Mouse (Mus musculus) midbrain, embryonic 14.5 days (tissue): ENCODE data around the gene Arf6. TPM values are rescaled to one million over a fixed set of nuclear protein-coding genes. Genes with fewer than 3 reads are reported as not detected.
"Not testable (repeated sequence)": the region's sequence is repeated elsewhere in the genome, so short reads cannot be mapped to it uniquely, and the experiment has no call there.

Experiments used
- ATAC-seq: fragments of 200-750 bp; cut with Nextera tagmentation; 2 replicates; pipeline ENCODE4 v1.8.0; 2017; ENCODE audit warnings: moderate number of reproducible peaks, moderate library complexity; ENCODE audit not compliant: low FRiP score, low TSS enrichment
- DNase-seq: peaks from one replicate; pipeline ENCODE4 v3.0.0-alpha.2; 2015
- H3K27ac ChIP-seq: fragments of 300-500 bp; sonication (generic); replicated peaks from 2 replicates; pipeline ENCODE4 v1.5.1; 2014; ENCODE audit warnings: mild to moderate bottlenecking, low read depth, low read length, moderate library complexity
- H3K27me3 ChIP-seq: fragments of 300-500 bp; sonication (generic); 2 replicates; pipeline ENCODE4 v1.6.1; 2014; ENCODE audit warnings: low read length, control low read depth, mixed read lengths; ENCODE audit not compliant: control insufficient read depth, insufficient read depth
- H3K36me3 ChIP-seq: fragments of 300-500 bp; sonication (generic); 2 replicates; pipeline ENCODE4 v1.6.1; 2014; ENCODE audit warnings: low read length, control low read depth; ENCODE audit not compliant: control insufficient read depth, insufficient read depth
- H3K4me1 ChIP-seq: fragments of 300-500 bp; sonication (generic); 2 replicates; pipeline ENCODE4 v1.6.1; 2014; ENCODE audit warnings: mild to moderate bottlenecking, antibody characterized with exemption, low read length, control low read depth; ENCODE audit not compliant: control insufficient read depth, insufficient read depth
- H3K4me2 ChIP-seq: fragments of 300-500 bp; sonication (generic); 2 replicates; pipeline ENCODE4 v1.6.1; 2014; ENCODE audit warnings: mild to moderate bottlenecking, low read length, moderate library complexity
- H3K4me3 ChIP-seq: fragments of 300-500 bp; sonication (generic); replicated peaks from 2 replicates; pipeline ENCODE4 v1.5.1; 2014; ENCODE audit warnings: low read depth, low read length
- H3K9ac ChIP-seq: fragments of 300-500 bp; sonication (generic); replicated peaks from 2 replicates; pipeline ENCODE4 v1.6.1; 2014; ENCODE audit warnings: mild to moderate bottlenecking, low read length, moderate library complexity
- H3K9me3 ChIP-seq: fragments of 300-500 bp; sonication (generic); 2 replicates; pipeline ENCODE4 v1.6.1; 2016; ENCODE audit warnings: low read length, control low read depth, mixed read lengths; ENCODE audit not compliant: control insufficient read depth
- WGBS: fragments of 180-500 bp; shearing (Covaris S2); extraction: QIAGEN DNeasy Blood & Tissue Kit; methylation state at CpG from one replicate; pipeline ENCODE4 v1.1.7; 2014; 5-methylcytosine and 5-hydroxymethylcytosine counted together
- polyA plus RNA-seq: library from polyadenylated mRNA; unstranded; fragments of >200 nt; fragmentation: Nextera tagmentation; extraction: Ambion mirVana; gene quantifications from 2 replicates; pipeline ENCODE4 v1.2.1, GENCODE M21; 2014

Gene Arf6
- polyA plus RNA-seq, 1 experiment from 2014 or later = 34.5 TPM

DNA sequence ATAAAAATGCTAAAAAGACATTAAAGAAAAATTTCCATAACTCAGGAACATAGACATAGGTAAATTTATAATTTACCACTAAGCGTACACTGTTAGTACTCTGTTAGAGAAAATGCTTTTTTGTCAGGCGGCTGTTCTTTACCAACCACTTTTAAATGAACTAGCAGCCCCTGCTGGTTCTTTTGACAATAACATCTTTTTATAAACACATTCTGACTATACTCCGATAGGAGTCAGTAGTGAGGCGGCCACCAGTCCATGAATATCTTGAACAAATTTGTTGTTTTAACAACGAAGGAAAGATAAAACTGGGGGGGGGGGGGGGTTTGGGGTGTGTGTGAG is 11.3 kb upstream of the Arf6 start:
- WGBS = 19% methylated on average over 5 of the region's 5 CpGs
- H3K4me3 ChIP-seq = no peak overlapping the region
- no peak overlapping the region for H3K4me2 ChIP-seq
- ATAC-seq (no peak), DNase-seq (peak; percentile 81)
- no peaks in the 10 kb centered on the region for H3K36me3 ChIP-seq
- no peaks in the 10 kb centered on the region for H3K27me3 ChIP-seq
- H3K27ac ChIP-seq = no peak overlapping the region
- H3K9ac ChIP-seq = no peak overlapping the region
- H3K9me3 ChIP-seq = no peaks in the 10 kb centered on the region
- H3K4me1 ChIP-seq = no peaks in the 10 kb centered on the region; the same call in 1 of the 2 replicates

DNA sequence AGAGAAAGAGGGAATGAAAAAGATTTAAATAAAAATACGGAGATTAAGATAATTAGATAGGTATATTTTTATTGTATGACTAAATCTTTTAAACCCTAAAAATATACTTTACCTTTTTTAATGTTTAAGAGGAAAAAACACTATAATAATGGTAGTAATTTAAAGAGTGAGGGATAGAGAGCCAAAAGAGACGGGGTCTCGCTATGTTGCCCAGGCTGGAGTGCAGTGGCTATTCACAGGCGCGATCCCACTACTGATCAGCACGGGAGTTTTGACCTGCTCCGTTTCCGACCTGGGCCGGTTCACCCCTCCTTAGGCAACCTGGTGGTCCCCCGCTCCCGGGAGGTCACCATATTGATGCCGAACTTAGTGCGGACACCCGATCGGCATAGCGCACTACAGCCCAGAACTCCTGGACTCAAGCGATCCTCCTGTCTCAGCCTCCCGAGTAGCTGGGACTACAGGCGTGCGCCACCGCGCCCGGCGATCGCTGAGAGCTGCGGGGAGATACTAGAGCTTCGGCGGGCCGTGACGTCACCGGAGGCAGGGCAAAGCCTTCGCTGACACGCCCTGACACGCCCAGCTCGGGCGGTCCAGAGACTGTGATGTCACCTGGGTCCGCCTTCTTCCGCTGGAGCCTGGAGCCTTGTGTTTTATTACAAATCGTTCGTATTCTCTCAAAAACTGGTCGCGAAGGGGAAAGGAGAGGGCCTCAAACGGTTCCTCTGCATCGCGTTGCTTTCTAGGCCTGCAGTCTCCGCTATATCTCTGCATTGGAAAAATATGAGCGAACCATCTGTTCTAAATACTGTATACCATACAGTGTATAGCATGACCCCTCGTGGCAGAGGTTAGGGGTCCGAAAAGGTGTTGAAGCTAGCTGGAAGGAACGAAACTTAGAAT is 10.7 kb upstream of the Arf6 start:
- peak overlapping the region; percentile 50 for H3K9ac ChIP-seq
- not testable (repeated sequence) for H3K9me3 ChIP-seq, H3K36me3 ChIP-seq, H3K27me3 ChIP-seq, H3K4me1 ChIP-seq
- ATAC-seq (peak; percentile 95), DNase-seq (peak; percentile 98)
- under 1% methylated on average over 37 of the region's 50 CpGs for WGBS
- H3K27ac ChIP-seq = peak overlapping the region; percentile 85
- peak overlapping the region; percentile 48 for H3K4me3 ChIP-seq
- H3K4me2 ChIP-seq = peak overlapping the region; percentile 62

DNA sequence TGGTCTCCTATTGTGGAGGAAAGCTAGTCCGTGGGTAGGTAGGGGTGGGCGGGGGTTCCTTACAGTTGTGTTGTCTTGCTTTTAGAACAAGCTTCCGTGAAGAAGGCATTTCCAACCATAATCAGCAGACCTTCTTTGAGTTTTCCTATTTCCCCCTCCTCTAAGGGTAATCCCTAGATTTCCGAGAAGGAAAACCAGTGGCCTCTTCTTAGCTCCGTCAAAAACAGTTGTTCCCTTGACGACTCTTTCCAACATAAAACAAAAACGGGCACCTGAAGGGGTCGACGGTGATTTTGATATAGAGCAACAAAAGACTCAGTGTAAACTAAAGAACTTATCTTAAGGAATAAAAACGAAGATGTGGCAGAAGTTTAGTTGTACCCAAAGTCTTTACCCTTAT is 10.0 kb upstream of the Arf6 start:
- ATAC-seq = no peak
- 3% methylated on average over 10 of the region's 10 CpGs for WGBS
- Histone ChIP-seq H3K9ac (peak overlapping the region; percentile 50), H3K27ac (peak overlapping the region; percentile 85), H3K9me3 (no peaks in the 10 kb centered on the region), H3K4me3 (peak overlapping the region; percentile 48), H3K4me2 (peak overlapping the region; percentile 62), H3K4me1 (no peaks in the 10 kb centered on the region; the same call in 1 of the 2 replicates), H3K27me3 (no peaks in the 10 kb centered on the region), H3K36me3 (no peaks in the 10 kb centered on the region)
- no peak for DNase-seq

DNA sequence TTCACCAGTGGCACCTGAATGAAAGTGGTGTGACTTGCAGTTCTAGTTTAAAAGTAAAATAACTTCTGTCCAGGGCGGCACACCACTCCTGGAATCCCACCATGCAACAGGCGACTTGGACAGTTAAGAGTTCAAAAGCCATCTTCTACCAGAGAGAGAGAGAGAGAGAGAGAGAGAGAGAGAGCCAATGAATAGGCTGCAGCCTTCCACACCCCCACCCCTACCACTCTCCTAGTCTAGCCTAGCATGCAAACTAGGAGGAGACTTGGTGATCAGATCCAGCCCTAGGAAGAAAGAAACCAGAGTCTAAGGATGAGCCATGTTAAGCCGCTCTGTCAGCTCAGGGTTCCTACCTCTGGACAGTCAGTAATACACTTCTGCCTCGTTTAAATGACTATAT is 9.6 kb upstream of the Arf6 start:
- no peak for ATAC-seq
- Histone ChIP-seq H3K36me3 (no peaks in the 10 kb centered on the region), H3K4me2 (peak overlapping the region; percentile 62), H3K9ac (no peak overlapping the region), H3K27me3 (no peaks in the 10 kb centered on the region), H3K27ac (no peak overlapping the region), H3K9me3 (no peaks in the 10 kb centered on the region), H3K4me3 (no peak overlapping the region), H3K4me1 (no peaks in the 10 kb centered on the region; the same call in 1 of the 2 replicates)
- no peak for DNase-seq
- WGBS = 48% methylated on average over 4 of the region's 4 CpGs

DNA sequence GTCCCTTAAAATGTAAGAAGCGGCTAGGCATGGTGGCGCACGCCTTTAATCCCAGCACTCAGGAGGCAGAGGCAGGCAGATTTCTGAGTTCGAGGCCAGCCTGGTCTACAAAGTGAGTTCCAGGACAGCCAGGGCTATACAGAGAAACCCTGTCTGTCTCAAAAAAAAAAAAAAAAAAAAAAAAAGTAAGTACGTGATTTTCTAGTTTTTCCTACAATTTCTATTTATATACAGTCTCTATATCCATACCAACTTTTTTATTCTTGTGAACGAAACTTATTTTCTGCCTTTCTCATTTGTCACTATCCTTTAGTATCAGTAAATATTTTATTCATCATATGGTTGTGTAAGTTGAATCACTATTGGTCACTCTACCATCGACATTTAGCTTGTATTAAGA is 8.8 kb upstream of the Arf6 start:
- WGBS = 96% methylated on average over 7 of the region's 7 CpGs
- not testable (repeated sequence) for H3K27me3 ChIP-seq, H3K4me1 ChIP-seq, H3K9me3 ChIP-seq, H3K9ac ChIP-seq, ATAC-seq, DNase-seq, H3K27ac ChIP-seq, H3K4me3 ChIP-seq, H3K36me3 ChIP-seq, H3K4me2 ChIP-seq

DNA sequence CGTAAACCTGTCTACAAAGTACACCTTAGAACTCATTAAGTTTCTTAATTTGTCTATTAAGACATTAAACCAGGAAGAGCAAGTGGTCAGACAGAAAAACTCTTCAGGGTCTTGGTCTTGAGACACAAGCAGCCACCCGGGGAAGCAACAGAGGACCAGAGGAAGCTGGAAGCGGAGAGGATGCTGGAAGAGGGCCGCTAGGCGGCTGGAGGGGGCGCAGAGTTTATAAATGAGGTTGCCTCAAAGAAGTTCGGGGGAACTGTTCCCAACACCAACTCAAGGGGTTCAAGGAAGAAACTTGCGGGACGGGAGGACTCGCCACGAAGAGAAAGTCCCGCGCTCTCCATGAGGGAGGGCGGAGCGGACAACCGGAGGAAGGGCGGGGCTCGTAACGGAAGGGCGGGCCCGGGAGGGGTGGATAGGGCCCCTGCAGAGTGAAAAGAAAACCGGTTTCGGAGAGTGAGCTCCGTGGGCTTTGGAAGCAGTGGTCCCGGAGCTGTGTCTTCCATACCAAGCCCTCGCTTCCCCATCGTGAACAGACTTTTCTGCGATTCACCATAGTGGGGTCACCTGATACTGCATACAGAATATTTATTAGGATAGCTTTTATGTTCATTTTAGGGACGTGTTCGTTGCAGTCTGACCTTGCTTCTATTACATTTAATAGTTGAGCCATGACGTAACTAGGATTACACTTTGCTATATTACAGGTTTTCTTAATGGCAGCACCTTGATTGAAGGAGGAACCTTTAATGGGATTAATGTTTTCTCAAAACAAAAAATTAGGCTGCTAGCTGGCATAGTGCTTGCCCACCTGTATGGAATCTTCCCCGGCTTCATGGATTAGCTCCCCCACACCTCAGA is 7.8 kb upstream of the Arf6 start:
- no peaks in the 10 kb centered on the region for H3K36me3 ChIP-seq
- no peaks in the 10 kb centered on the region for H3K27me3 ChIP-seq
- H3K9me3 ChIP-seq = no peaks in the 10 kb centered on the region
- peak overlapping the region; percentile 43; the same call in 1 of the 2 replicates for H3K9ac ChIP-seq
- ATAC-seq (no peak), DNase-seq (peak; percentile 56)
- WGBS = 6% methylated on average over 32 of the region's 32 CpGs
- H3K4me3 ChIP-seq = peak overlapping the region; percentile 42
- H3K27ac ChIP-seq = peak overlapping the region; percentile 32; the same call in 1 of the 2 replicates
- H3K4me1 ChIP-seq = no peaks in the 10 kb centered on the region; the same call in 1 of the 2 replicates
- H3K4me2 ChIP-seq = peak overlapping the region; percentile 74

DNA sequence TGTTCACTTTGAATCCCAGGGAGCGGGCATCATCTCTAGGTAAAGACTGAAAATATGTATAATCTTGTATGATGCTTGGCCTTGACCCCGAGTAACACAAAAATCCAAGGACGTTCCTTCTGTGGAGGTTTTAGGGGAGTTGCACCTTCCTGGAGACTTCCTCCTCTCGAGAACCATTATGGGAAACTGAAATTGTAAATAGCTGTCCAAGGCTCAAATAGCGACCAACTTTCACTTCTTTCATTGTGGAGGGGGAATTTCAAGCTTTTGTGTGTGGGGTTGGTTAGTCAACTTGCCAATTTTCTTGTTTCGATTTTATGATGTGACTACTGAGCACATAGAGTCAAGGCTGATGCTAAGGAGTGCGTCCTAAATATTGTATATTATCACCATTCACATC is 6.2 kb upstream of the Arf6 start:
- ATAC-seq (no peak), DNase-seq (no peak)
- Histone ChIP-seq H3K9ac (no peak overlapping the region), H3K9me3 (no peaks in the 10 kb centered on the region), H3K4me1 (no peaks in the 10 kb centered on the region; the same call in 1 of the 2 replicates), H3K27me3 (no peaks in the 10 kb centered on the region), H3K36me3 (no peaks in the 10 kb centered on the region), H3K27ac (no peak overlapping the region), H3K4me3 (no peak overlapping the region), H3K4me2 (no peak overlapping the region)
- 86% methylated on average over 7 of the region's 7 CpGs for WGBS

DNA sequence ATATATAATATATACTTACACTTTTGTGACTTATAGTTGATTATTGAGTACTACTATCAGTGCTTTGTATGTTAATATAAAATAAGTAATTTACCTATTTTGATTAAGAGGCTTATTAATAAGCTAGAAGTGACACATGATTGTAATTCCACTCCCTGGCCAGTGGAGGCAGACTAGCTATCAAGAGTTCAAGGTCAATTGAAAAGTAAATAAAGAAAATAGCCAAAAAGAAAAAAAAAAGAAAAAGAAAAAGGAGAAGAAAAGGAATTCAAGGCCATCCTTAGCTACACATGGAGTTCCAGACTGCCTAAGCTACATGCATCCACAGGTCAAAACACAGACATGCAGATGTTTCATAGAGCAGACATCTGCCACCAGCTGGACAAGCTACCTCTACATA is 5.5 kb upstream of the Arf6 start:
- H3K4me1 ChIP-seq = no peaks in the 10 kb centered on the region; the same call in 1 of the 2 replicates
- peak; percentile 28 for DNase-seq
- H3K9ac ChIP-seq = no peak overlapping the region
- H3K27ac ChIP-seq = no peak overlapping the region
- H3K27me3 ChIP-seq = no peaks in the 10 kb centered on the region
- no peak for ATAC-seq
- H3K36me3 ChIP-seq = no peaks in the 10 kb centered on the region
- H3K4me3 ChIP-seq = no peak overlapping the region
- H3K9me3 ChIP-seq = no peaks in the 10 kb centered on the region
- no peak overlapping the region for H3K4me2 ChIP-seq
